In the genomic region with DNA sequence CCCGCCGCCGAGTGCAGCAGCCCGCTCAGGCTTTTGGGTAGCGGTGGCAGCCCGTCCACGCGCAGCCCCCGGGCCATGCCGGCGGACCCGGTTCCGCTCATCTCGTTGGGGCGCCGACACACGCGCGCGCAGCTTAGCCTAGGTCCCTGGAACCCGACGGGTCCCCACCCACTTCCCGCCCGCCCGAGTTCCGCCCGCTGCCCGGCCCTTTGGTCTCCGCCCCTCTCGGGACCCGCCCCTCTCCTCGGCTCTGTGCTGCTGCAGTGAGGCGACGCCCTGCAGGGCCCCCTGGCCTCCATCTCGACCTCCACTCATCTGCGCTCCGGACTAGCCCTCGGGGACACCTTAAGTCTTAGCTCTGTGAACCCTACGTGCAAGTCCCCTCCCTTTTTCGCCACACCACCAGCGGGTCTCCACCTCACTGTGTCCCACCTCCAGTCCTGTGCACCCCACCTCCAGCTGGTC, we compare ENCODE assay signal across 8 mouse cellular contexts. TPM values are rescaled to one million over a fixed set of nuclear protein-coding genes. Genes with fewer than 3 reads are reported as not detected.
A peak's percentile ranks its signal among the peaks of the same experiment; 100 is the strongest.
DNase-seq lines count a peak whose midpoint lies in the region; ATAC-seq and TF ChIP-seq lines count a peak whose summit lies in the region.

A gene (minus strand): TSS at position 124 of the 465 bp plus-strand sequence.

- TF ChIP-seq EP300 in lung, postnatal 0 days (IDR thresholded peaks at IDR 0.05), result no peak

- no peaks in the 10 kb centered on the region; the same call in 1 of the 2 replicates for H3K4me1 ChIP-seq in kidney, adult 2 months (ENCODE audit: control insufficient read depth, insufficient read depth, low read length)
- no peaks in the 10 kb centered on the region for H3K4me1 ChIP-seq in lung, postnatal 0 days (ENCODE audit: insufficient read depth, low read depth, low read length)

- 3% methylated on average over 41 of the region's 41 CpGs for WGBS in kidney, adult 2 months
- 2% methylated on average over 25 of the region's 41 CpGs for WGBS in lung, postnatal 0 days

- no peaks in the 10 kb centered on the region for H3K27me3 ChIP-seq in kidney, adult 2 months (replicated peaks; ENCODE audit: control insufficient read depth, insufficient read depth, low read length)
- H3K27me3 ChIP-seq in lung, postnatal 0 days (replicated peaks; ENCODE audit: insufficient read depth, low read length), result no peaks in the 10 kb centered on the region

- no peaks in the 10 kb centered on the region for H3K36me3 ChIP-seq in kidney, adult 2 months (ENCODE audit: control insufficient read depth, insufficient read depth, low read length)
- H3K36me3 ChIP-seq in lung, postnatal 0 days (ENCODE audit: insufficient read depth, low read length), result no peaks in the 10 kb centered on the region

- peak; percentile 35 to 74 for DNase-seq in adrenal gland, adult (ENCODE audit: inconsistent age in 2 of 2, low spot score in 1 of 2)
- no peak for DNase-seq in adrenal gland, adult 8-10 months
- DNase-seq in embryo, embryonic 11 days, result peak; percentile 78
- peak; percentile 18 to 28 for DNase-seq in heart, adult 9 months (ENCODE audit: low spot score in 2 of 2)
- peak; percentile 49 for DNase-seq in kidney, adult 2 months
- peak; percentile 71 for DNase-seq in lung, postnatal 0 days (ENCODE audit: low spot score)
- peak; percentile 65 for DNase-seq in retina, embryonic 14.5 days (ENCODE audit: low spot score)

- H3K9ac ChIP-seq in lung, postnatal 0 days (replicated peaks; ENCODE audit: low read depth), result 0 out of 2 replicates have a peak within 1 kb of the TSS, but pooled peaks have one; percentile 19

- TF ChIP-seq CTCF in kidney, adult 2 months (conservative IDR thresholded peaks at IDR 0.05; ENCODE audit: insufficient read depth, insufficient read length, low read depth, low read length), result no peak
- TF ChIP-seq CTCF in lung, postnatal 0 days (IDR thresholded peaks at IDR 0.05), result no peak

- no peaks in the 10 kb centered on the region for H3K9me3 ChIP-seq in lung, postnatal 0 days (ENCODE audit: low read length)

- peak within 1 kb of the TSS; percentile 99 for H3K4me2 ChIP-seq in lung, postnatal 0 days (replicated peaks; ENCODE audit: low read depth, low read length)

- no peak within 1 kb of the TSS for H3K27ac ChIP-seq in kidney, adult 2 months (ENCODE audit: insufficient read depth, low read depth, low read length)
- no peak within 1 kb of the TSS for H3K27ac ChIP-seq in lung, postnatal 0 days (ENCODE audit: low read length)

- H3K4me3 ChIP-seq in kidney, adult 2 months (ENCODE audit: insufficient read depth, low read depth, low read length), result peak within 1 kb of the TSS; percentile 52
- peak within 1 kb of the TSS; percentile 61 for H3K4me3 ChIP-seq in lung, postnatal 0 days (ENCODE audit: low read depth, low read length)

- no peak for TF ChIP-seq POLR2A in kidney, adult 2 months (IDR thresholded peaks at IDR 0.05; ENCODE audit: low read depth, low read length)

- ATAC-seq in lung, postnatal 0 days, result peak; percentile 90
- ATAC-seq in frontal cortex, adult (ENCODE audit: low TSS enrichment), result no peak

RNA-seq across cellular contexts. Expression of the gene that starts here (rescaled TPM):
- total RNA-seq in adrenal gland, adult 8-10 months (2022), result under 1 TPM in 3 of 4 experiments, not detected in 1; 0.42 to 0.73 (median 0.49) TPM
- polyA plus RNA-seq in kidney, adult 2 months (2012; rRNA removed), result 1.9 TPM in 2 replicates
- polyA plus RNA-seq in lung, postnatal 0 days (2015; fragmentation: Nextera tagmentation; extraction: Ambion mirVana), result 3.0 and 3.9 TPM in 2 replicates
